Mouse (Mus musculus): ENCODE results near the gene Fubp1.

GRCm38 (mm10) chr3:152264374-152264773, 54.2 kb downstream of the Fubp1 start:
- no peak for TF ChIP-seq CHD2 (IDR thresholded peaks at IDR 0.05; ENCODE audit: low read depth, low read length)
- no peak for TF ChIP-seq ZNF384 (IDR thresholded peaks at IDR 0.05; ENCODE audit: low read depth, low read length)
- no peak for TF ChIP-seq HCFC1 (IDR thresholded peaks at IDR 0.05; ENCODE audit: borderline replicate concordance, insufficient read depth, low read length)
- TF ChIP-seq ZC3H11A (IDR thresholded peaks at IDR 0.05; ENCODE audit: borderline replicate concordance, low read depth, low read length): no peak
